Mouse (Mus musculus): ENCODE measurements around the gene Slc9a3r2.

Slc9a3r2 gene

DNA sequence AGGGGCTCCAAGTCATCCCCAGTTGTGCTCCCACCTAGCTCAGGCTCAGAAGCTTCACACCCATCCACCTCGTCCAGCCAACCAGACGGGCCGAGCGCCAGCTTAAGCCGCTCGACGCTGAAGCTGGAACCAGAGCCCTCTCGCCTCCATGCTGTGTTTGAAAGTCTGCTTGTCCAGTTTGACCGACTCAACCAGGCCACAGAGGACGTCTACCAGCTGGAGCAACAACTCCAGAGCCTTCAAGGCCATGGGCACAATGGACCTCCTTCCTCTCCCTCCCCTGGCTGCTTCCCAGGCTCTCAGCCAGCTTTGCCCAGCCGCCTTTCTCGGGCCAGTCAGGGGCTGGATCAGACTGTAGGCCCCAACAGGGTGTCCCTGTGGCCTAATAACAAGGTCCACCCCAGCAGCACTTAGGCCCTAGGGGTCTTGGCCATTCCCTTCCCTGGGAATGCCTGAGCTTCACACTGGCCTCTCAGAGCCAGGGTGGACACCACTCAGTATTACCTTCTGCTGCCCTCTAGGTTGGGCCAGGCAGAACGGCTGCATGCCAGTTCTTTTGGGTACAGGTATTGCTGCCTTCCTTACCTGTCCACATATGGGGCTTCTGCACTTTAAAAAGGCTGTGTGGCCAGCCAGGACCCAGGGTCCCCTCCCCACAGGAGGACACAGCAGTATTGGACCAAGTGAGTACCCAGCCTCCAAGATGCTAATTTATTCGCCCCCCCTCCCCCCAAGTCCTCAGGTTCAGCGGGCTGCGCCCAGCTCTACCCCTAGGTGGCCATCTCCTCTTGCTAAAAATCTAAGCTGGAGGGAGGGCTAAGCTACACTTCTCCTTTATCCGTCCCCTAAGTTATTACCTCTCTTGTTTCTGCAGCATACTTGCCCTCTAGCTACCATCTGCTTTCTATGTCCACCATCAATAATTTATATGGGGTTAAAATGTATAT is 54.7 kb downstream of the Slc9a3r2 start:
- no peak for DNase-seq (ENCODE audit: low read depth in 2 of 2, low spot score in 2 of 2)

- no peak for DNase-seq (ENCODE audit: low read depth in 2 of 2, low spot score in 2 of 2)
These were observed 55.9 kb downstream of the Slc9a3r2 start for GRCm38 (mm10) chr17:24593992-24594890.

DNA sequence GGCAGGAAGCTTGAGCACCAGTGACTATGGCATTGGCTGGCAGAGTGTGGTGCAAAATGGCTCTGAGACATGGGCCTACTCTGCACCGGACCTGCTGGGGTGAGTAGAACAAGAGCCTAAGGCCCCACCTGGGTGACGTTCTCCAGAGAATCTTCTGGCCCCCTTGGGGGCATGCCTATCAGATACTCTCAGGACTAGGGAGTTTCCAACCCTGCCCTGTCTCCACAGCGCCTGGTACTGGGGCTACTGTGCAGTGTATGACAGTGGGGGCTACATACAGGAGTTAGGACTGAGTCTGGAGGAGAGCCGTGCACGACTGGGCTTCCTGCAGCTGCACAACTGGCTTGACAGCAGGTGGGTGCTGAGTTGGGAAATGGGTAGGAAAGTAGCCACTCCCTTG is 56.9 kb downstream of the Slc9a3r2 start:
- no peak for DNase-seq (ENCODE audit: low read depth in 2 of 2, low spot score in 2 of 2)

GRCm38 (mm10) chr17:24591695-24592094 is 58.4 kb downstream of the Slc9a3r2 start:
- no peak for DNase-seq (ENCODE audit: low read depth in 2 of 2, low spot score in 2 of 2)

DNA sequence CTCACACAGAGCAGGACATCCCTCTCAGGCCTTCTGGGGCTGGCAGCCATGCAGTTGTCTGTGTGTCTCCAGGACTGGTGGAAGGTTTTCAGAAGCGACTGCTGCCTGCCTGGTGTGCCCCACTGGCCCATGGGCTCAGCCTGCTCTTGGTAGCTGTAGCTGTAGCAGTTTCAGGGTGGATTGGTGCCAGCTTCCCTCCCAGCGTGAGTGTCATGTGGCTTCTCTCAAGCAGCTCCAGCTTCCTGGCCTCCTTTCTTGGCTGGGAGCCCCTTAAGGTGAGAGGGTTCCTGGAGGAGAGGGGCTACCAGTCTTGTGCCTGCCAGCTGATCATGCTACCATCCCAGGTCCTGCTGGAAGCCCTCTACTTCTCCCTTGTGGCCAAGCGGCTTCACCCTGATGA is 59.2 kb downstream of the Slc9a3r2 start:
- no peak for DNase-seq (ENCODE audit: low read depth in 2 of 2, low spot score in 2 of 2)
